Mouse (Mus musculus) macrophage (primary cell): ENCODE results near the gene Zmiz2. TPM values are rescaled to one million over a fixed set of nuclear protein-coding genes. Genes with fewer than 3 reads are reported as not detected.
"Not testable (repeated sequence)": the region's sequence is repeated elsewhere in the genome, so short reads cannot be mapped to it uniquely, and the experiment has no call there.

Experiments
- H3K27ac ChIP-seq: fragments of 350-480 bp; formaldehyde crosslinking; 2 replicates; pipeline ENCODE4 v1.9.0; 2021
- H3K36me3 ChIP-seq: fragments of 350-480 bp; formaldehyde crosslinking; 2 replicates; pipeline ENCODE4 v1.9.0; 2021; ENCODE audit errors: inconsistent target
- H3K4me3 ChIP-seq: fragments of 350-480 bp; formaldehyde crosslinking; 2 replicates; pipeline ENCODE4 v1.9.0; 2021; ENCODE audit errors: inconsistent target
- H3K79me2 ChIP-seq: fragments of 350-480 bp; formaldehyde crosslinking; 2 replicates; pipeline ENCODE4 v1.9.0; 2021; ENCODE audit errors: inconsistent target
- WGBS: methylation state at CpG from one replicate; pipeline ENCODE4 v1.1.7; 2026; ENCODE audit warnings: inconsistent platforms; ENCODE audit not compliant: missing documents; 5-methylcytosine and 5-hydroxymethylcytosine counted together
- polyA plus RNA-seq: library from polyadenylated mRNA; stranded (reverse); fragments of 250-400 nt; gene quantifications from 3 replicates; pipeline ENCODE4 v1.2.4, GENCODE M21; 2018; ENCODE audit warnings: inconsistent platforms

Gene Zmiz2
- polyA plus RNA-seq, 1 experiment from 2014 or later: 48.1 TPM

DNA sequence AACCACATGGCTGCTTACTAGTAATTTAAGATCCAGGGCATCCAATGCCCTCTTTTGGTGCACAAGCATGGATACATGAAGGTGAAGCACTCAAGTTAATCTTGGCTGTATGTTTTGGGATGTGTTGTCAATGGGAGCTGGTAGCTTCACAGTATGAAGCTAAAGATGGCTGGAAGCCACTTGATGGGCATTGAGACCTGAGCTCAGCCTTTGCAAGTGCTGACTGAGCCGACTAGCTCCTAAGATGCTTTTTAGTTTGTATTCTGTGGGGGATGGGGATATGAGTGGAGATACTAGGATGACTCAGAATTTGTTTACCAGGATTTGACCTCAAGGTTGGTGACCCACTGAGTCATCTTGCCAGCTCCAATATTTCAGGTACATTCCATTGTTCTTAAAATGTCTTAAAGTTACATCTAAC is 31.4 kb downstream of the Zmiz2 start:
- Histone ChIP-seq H3K79me2 (peaks cover 28% of the 10 kb centered on the region), H3K4me3 (no peak overlapping the region), H3K27ac (no peak overlapping the region), H3K36me3 (peaks cover 17% of the 10 kb centered on the region; the same call in 1 of the 2 replicates)
- WGBS: 67% methylated on average over 1 of the region's 1 CpGs

DNA sequence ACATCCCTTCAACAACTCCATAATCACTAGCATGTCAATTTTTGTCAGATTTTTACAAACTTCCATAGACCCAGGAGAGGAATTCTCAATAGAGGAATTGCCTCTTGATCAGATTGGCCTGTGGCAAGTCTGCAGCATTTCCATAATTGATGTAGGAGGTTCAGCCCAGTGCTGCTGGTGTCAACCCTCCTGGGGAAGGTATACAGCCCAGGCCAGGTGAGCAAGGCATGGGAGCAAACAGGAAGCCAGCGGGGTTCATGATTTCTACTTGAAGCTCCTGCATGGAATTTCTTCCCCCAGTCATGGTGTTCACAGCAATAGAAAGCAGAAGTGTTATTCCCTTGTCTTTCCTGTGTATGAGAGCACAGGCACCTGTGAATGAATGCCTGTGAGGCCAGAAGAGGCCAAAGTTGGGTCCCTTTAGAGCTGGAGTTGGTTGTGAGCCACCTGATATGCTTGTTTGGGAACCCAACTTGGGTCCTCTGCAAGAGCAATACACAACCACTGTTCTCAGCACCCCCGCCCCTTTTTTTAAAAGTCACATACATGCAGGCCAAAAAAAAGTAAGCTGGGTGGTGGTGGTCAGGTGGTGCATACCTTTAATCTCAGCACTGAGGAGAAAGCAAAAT is 32.0 kb downstream of the Zmiz2 start:
- Histone ChIP-seq H3K4me3 (no peak overlapping the region), H3K27ac (no peak overlapping the region)
- WGBS: 78% methylated on average over 2 of the region's 2 CpGs

DNA sequence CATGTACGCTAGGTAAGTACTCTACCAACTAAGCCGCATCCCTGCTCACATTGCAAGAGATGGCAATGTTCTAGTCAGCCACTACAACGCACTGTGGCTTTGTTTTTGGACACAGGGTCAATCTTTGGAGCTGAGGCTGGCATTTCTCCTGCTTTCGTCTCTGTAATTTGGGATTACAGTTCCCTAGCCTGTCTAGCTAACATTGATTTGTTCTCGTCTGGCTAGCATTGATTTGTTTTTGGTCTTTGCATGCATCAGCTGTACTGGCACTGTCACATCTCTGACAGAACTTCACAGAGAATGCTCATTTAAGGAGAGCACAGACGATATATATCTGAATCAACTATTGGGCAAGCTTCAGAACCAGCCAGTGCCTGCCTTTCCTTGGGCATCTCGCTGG is 41.3 kb downstream of the Zmiz2 start:
- H3K79me2 ChIP-seq: no peaks in the 10 kb centered on the region
- H3K36me3 ChIP-seq: peaks cover 39% of the 10 kb centered on the region
- no peak overlapping the region for H3K27ac ChIP-seq
- H3K4me3 ChIP-seq: no peak overlapping the region
- 95% methylated on average over 7 of the region's 7 CpGs for WGBS

More for the DNA sequence above, 32.0 kb downstream of the Zmiz2 start:
- H3K79me2 ChIP-seq: peaks cover 28% of the 10 kb centered on the region
- peaks cover 17% of the 10 kb centered on the region; the same call in 1 of the 2 replicates for H3K36me3 ChIP-seq

DNA sequence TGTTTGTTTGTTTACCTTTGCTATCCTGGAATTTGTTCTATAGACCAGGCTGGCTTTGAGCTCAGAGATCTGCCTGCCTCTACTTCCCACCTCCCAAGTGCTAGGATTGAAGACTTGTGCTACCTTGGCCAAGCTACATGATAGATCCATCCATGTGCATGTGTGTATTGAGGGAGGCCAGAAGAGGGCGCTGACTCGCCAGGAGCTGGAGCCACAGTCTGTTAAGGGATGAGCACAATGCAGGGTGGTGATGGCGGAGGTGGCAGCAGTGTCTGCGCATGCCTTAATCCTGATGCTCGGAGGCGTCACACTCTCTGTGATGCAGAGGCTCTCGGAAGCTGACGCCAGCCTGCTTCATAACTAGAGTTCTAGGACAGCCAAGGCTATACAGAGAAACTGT is 47.6 kb downstream of the Zmiz2 start:
- Histone ChIP-seq H3K4me3 (no peak overlapping the region), H3K79me2 (peaks cover 35% of the 10 kb centered on the region), H3K27ac (no peak overlapping the region), H3K36me3 (peaks cover 10% of the 10 kb centered on the region; the same call in 1 of the 2 replicates)
- 89% methylated on average over 7 of the region's 8 CpGs for WGBS

DNA sequence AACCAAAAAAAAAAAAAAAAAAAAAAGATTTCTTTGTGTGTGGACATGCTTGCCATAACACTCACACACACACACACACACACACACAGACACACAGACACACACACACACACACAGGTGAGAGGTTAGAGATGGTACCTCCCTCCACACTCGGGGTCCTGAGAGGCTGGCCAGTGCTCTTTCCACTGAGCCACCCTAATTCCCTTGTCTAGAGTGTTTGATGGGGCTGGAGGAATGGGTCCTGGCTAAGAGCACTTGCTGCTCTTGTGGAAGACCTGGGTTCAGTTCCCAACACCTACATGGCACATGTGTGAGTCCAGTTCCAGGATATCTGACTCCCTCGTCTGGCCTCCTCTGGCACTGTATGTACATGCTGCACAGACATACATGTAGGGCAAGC is 48.8 kb downstream of the Zmiz2 start:
- Histone ChIP-seq H3K4me3 (no peak overlapping the region), H3K36me3 (peaks cover 10% of the 10 kb centered on the region; the same call in 1 of the 2 replicates), H3K27ac (no peak overlapping the region), H3K79me2 (peaks cover 47% of the 10 kb centered on the region)
- WGBS: 100% methylated on average over 1 of the region's 2 CpGs

DNA sequence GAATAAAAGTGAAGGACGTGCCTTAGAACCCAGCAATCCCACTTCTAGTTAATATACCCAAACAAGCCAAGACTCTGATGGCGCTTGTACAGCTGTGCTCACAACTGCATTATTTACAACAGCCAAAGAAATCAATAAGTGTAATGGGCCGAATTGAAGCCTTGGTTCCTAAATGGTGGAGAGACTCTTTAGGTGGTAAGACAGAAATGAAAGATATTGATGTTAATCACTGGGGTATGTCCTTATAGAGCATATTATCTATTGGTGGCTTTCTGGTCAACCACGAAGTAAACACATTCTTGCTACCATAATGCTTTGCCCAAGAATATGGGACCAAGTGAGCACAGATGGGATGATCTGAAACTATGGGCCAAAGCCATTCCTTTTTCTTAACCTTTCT is 51.3 kb downstream of the Zmiz2 start:
- no peaks in the 10 kb centered on the region for H3K36me3 ChIP-seq

DNA sequence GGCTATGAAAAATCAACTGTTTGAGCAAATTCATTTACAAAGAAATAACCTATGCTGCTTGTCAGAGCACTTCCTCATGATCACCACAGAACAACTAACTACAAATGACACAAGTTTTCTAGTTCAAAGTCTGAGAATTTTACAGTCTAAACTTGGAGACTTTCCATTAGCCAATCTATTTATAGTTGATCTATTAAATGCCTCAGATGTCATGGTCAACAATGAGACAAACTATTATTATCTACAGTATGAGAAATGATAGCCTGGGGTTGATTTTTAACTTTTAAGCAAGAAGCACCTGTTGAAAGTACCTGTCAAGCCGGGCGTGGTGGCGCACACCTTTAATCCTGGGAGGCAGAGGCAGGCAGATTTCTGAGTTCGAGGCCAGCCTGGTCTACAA is 53.7 kb downstream of the Zmiz2 start:
- Histone ChIP-seq H3K4me3 (no peak overlapping the region), H3K36me3 (no peaks in the 10 kb centered on the region), H3K79me2 (peaks cover 58% of the 10 kb centered on the region), H3K27ac (no peak overlapping the region)
- 100% methylated on average over 2 of the region's 4 CpGs for WGBS

More for the DNA sequence above, 51.3 kb downstream of the Zmiz2 start:
- H3K79me2 ChIP-seq: peaks cover 58% of the 10 kb centered on the region
- no peak overlapping the region for H3K4me3 ChIP-seq
- no peak overlapping the region for H3K27ac ChIP-seq
- WGBS: 96% methylated on average over 3 of the region's 4 CpGs

DNA sequence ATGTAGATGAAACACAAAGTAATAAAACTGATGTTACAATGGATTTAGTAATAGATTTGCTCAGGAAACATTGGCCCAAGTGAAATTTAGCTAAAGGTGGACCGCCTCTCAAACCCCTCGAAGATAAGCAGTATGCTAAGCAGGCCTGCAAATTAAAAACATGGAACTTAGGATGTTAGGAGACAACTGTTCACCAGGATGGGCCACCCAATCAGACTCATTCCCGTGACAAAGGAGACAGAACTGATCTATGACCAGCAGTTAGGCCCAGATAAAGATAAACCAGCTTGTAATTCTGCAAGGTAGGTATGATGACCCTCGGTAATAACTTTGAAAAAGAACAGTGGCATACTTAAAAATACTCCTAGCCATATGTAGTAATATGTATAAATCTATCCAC is 54.2 kb downstream of the Zmiz2 start:
- 51% methylated on average over 4 of the region's 4 CpGs for WGBS
- peak overlapping the region; percentile 57 for H3K27ac ChIP-seq
- H3K36me3 ChIP-seq: no peaks in the 10 kb centered on the region
- peaks cover 57% of the 10 kb centered on the region for H3K79me2 ChIP-seq
- peak overlapping the region; percentile 73 for H3K4me3 ChIP-seq

DNA sequence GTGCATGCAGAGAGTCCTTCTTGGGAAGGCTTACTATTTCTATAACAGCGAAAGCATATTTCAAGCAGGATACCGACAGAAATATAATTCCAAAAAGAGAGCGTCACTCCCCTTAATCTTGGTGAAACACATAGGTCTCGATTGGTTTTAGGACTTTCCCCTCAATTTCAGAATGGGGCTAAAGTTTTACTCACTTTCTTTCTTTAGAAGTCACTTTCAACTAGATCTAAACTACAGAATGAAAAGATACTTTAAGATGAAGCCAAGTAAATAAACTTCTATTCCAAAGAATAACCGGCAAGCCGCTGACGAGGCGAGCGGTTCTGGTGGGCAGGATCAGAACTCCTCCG is 54.8 kb downstream of the Zmiz2 start:
- Histone ChIP-seq H3K27ac (peak overlapping the region; percentile 57), H3K4me3 (peak overlapping the region; percentile 73), H3K36me3 (no peaks in the 10 kb centered on the region), H3K79me2 (peaks cover 51% of the 10 kb centered on the region)
- 0% methylated on average over 10 of the region's 10 CpGs for WGBS

DNA sequence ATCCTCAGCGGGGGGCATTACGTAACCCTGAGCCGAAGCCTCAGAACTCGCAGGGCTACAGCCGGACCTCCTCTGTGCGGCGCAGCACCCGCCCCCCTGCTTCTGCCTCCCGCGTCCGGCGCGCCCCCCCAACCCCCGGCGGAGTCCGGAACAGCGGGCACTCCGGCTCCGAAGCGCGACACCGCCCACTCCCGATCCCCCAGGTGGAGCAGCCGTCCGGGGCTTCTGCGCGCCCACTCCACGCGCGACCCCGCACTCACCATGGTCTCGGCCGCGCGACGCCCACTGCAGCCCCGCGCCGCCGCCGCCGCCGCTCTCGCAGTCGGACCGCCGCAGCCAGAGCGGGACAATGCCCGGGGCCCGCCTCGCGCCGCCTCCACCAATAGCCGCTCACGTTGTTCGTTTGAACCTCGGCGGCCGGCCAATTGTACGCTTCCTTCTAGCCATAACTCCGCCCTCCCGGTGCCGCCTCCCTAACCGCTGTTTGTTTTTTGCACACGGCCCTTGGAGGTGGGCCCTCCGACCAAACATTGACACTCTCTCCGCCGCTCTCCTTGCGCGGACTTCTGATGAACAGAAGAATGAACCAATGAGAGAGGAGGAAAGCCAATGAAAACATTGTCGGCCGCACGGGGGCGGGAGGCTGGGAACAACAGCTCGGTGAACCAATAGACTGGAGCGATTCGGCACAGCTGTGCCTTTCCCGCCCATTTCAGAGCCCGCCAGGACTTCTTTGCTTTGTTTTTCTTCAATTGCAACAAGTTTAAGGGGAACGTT is 55.4 kb downstream of the Zmiz2 start, which contains the start of gene H2afv:
H2afv (minus strand) TSS at position 367 of the 777 bp plus-strand sequence.
- Histone ChIP-seq H3K4me3 (peak within 1 kb of the TSS; percentile 73), H3K27ac (peak within 1 kb of the TSS; percentile 57), H3K79me2 (peaks cover 45% of the 10 kb centered on the region), H3K36me3 (no peaks in the 10 kb centered on the region)
- WGBS: under 1% methylated on average over 77 of the region's 80 CpGs

DNA sequence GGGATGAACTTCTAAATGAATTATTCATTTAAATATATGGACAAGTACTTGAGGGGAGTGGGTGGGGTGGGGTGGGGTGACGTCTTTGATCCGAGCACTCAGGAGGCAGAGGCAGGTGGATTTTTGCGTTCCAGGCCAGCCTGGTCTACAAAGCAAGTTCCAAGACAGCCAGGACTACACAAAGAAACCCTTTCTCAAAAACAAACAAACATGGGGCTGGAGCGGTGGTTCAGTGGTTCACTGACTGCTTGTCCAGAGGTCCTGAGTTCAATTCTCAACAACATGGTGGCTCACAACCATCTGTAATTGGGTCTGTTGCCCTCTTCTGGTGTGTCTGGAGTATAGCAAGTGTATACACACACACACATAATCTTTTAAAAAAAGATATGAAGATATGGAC is 56.6 kb downstream of the Zmiz2 start:
- WGBS: 86% methylated on average over 4 of the region's 4 CpGs
- H3K4me3 ChIP-seq: no peak overlapping the region
- peaks cover 33% of the 10 kb centered on the region for H3K79me2 ChIP-seq
- H3K36me3 ChIP-seq: no peaks in the 10 kb centered on the region
- no peak overlapping the region for H3K27ac ChIP-seq

DNA sequence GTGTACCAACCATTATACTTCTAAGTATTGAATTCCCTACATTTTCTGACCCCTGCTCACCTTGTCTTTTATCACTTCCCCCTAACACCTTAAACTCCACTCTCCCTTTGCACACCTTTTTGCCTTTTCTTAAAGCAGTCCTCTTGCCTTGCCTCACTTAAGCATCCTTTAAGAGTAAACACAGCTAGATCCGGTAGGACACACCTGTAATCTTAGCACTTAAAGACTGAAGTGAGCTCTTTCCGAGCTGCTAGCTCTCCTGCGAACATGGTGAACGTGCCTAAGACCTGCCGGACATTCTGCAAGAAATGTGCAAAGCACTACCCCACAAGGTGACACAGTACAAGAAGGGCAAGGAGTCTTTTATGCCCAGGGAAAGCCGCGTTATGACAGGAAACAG is 57.1 kb downstream of the Zmiz2 start:
- Histone ChIP-seq H3K79me2 (peaks cover 28% of the 10 kb centered on the region), H3K4me3 (no peak overlapping the region), H3K36me3 (no peaks in the 10 kb centered on the region), H3K27ac (no peak overlapping the region)
- WGBS: 90% methylated on average over 7 of the region's 7 CpGs

DNA sequence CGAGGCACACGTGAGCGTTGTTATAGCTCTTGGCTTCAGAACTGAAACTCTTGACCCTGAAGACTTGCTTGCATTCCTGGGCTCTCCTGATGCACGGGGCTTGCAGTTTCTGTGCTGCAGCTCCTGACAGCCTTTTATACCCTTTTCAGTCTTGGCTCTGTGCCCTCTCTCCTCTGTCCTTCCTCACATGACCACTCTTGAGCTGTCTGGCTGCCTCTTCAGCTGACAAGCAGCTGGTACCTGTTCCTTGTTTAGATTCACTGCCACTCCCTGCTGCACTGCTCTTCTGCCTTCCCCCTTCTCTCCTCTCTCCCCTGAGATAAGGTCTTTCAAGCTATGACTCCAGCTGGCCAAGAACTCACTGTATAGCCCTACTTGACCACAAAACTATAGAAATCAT is 58.6 kb downstream of the Zmiz2 start:
- 89% methylated on average over 3 of the region's 4 CpGs for WGBS
- Histone ChIP-seq H3K4me3 (no peak overlapping the region), H3K36me3 (no peaks in the 10 kb centered on the region), H3K27ac (no peak overlapping the region), H3K79me2 (peaks cover 13% of the 10 kb centered on the region)

DNA sequence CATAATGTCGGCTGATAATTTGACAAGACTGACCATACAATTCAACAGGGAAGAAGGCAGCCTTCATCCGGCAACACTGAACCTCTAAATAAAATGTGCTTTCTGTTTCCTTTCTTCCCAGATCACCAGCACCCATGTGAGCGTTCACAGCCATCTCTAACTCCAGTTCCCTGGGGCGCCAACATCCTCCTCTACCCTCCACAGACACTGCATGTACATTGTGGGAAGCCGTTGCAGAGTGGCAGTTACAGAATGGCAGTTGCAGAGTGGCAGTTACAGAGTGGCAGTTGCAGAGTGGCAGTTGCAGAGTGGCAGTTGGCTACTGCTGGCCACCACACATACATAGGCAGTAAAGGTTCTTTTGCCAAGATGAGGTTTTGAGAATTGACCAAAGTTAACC is 59.3 kb downstream of the Zmiz2 start:
- not testable (repeated sequence) for H3K27ac ChIP-seq, H3K4me3 ChIP-seq, H3K36me3 ChIP-seq, H3K79me2 ChIP-seq
- WGBS: 93% methylated on average over 5 of the region's 5 CpGs
